Mouse (Mus musculus) hindbrain, embryonic 16.5 days (tissue): ENCODE data around the gene Hamp2. TPM values are rescaled to one million over a fixed set of nuclear protein-coding genes. Genes with fewer than 3 reads are reported as not detected.

Experiments
- ATAC-seq: fragments of 200-750 bp; cut with Nextera tagmentation; 2 replicates; pipeline ENCODE4 v1.8.0; 2017; ENCODE audit warnings: moderate TSS enrichment, moderate library complexity
- H3K27ac ChIP-seq: fragments of 300-500 bp; sonication (generic); 2 replicates; pipeline ENCODE4 v1.5.1; 2014; ENCODE audit warnings: low read depth, mild to moderate bottlenecking, control low read depth, low read length, moderate library complexity
- H3K27me3 ChIP-seq: fragments of 300-500 bp; sonication (generic); replicated peaks from 2 replicates; pipeline ENCODE4 v1.6.1; 2014; ENCODE audit warnings: low read length; ENCODE audit not compliant: control insufficient read depth, insufficient read depth
- H3K36me3 ChIP-seq: fragments of 300-500 bp; sonication (generic); 2 replicates; pipeline ENCODE4 v1.6.1; 2014; ENCODE audit warnings: mild to moderate bottlenecking, low read length, moderate library complexity, mixed read lengths; ENCODE audit not compliant: control insufficient read depth, insufficient read depth
- H3K4me1 ChIP-seq: fragments of 300-500 bp; sonication (generic); 2 replicates; pipeline ENCODE4 v1.6.1; 2014; ENCODE audit warnings: low read depth, low read length; ENCODE audit not compliant: control insufficient read depth, insufficient read depth
- H3K4me2 ChIP-seq: fragments of 300-500 bp; sonication (generic); 2 replicates; pipeline ENCODE4 v1.6.1; 2014; ENCODE audit warnings: mild to moderate bottlenecking, low read length, control low read depth, moderate library complexity
- H3K4me3 ChIP-seq: fragments of 300-500 bp; sonication (generic); 2 replicates; pipeline ENCODE4 v1.5.1; 2014; ENCODE audit warnings: mild to moderate bottlenecking, low read length, control low read depth, moderate library complexity
- H3K9ac ChIP-seq: fragments of 300-500 bp; sonication (generic); 2 replicates; pipeline ENCODE4 v1.6.1; 2014; ENCODE audit warnings: low read depth, mild to moderate bottlenecking, control low read depth, low read length, moderate library complexity
- H3K9me3 ChIP-seq: fragments of 300-500 bp; sonication (generic); 2 replicates; pipeline ENCODE4 v1.6.1; 2014; ENCODE audit warnings: mild to moderate bottlenecking, low read length, moderate library complexity; ENCODE audit not compliant: control insufficient read depth
- WGBS: fragments of 180-500 bp; shearing (Covaris S2); extraction: QIAGEN DNeasy Blood & Tissue Kit; methylation state at CpG from one replicate; pipeline ENCODE4 v1.1.7; 2014; 5-methylcytosine and 5-hydroxymethylcytosine counted together
- polyA plus RNA-seq: library from polyadenylated mRNA; unstranded; fragments of >200 nt; fragmentation: Nextera tagmentation; extraction: Ambion mirVana; gene quantifications from 2 replicates; pipeline ENCODE4 v1.2.1, GENCODE M21; 2015

Hamp2 gene
- polyA plus RNA-seq, 1 experiment from 2014 or later, result 0.44 TPM

GRCm38 (mm10) chr7:30965677-30966076 lies 41.2 kb upstream of the Hamp2 start:
- ATAC-seq, result no peak
- Histone ChIP-seq H3K9ac (no peak overlapping the region), H3K9me3 (no peaks in the 10 kb centered on the region), H3K4me3 (no peak overlapping the region), H3K27me3 (no peaks in the 10 kb centered on the region), H3K27ac (no peak overlapping the region), H3K36me3 (no peaks in the 10 kb centered on the region), H3K4me1 (no peaks in the 10 kb centered on the region), H3K4me2 (no peak overlapping the region)
- WGBS, result 56% methylated on average over 13 of the region's 14 CpGs

GRCm38 (mm10) chr7:30964366-30964765 lies 39.9 kb upstream of the Hamp2 start:
- Histone ChIP-seq H3K27ac (no peak overlapping the region), H3K4me2 (no peak overlapping the region), H3K9me3 (no peaks in the 10 kb centered on the region), H3K4me1 (no peaks in the 10 kb centered on the region), H3K9ac (no peak overlapping the region), H3K4me3 (no peak overlapping the region), H3K36me3 (no peaks in the 10 kb centered on the region), H3K27me3 (no peaks in the 10 kb centered on the region)
- ATAC-seq, result no peak
- WGBS, result 84% methylated on average over 7 of the region's 7 CpGs

- H3K27ac ChIP-seq, result no peak overlapping the region
- H3K4me1 ChIP-seq, result peaks cover 8% of the 10 kb centered on the region
- ATAC-seq, result no peak
- H3K4me2 ChIP-seq, result no peak overlapping the region
- WGBS, result 95% methylated on average over 5 of the region's 5 CpGs
- no peak overlapping the region for H3K4me3 ChIP-seq
- no peaks in the 10 kb centered on the region for H3K9me3 ChIP-seq
- no peaks in the 10 kb centered on the region for H3K27me3 ChIP-seq
- H3K9ac ChIP-seq, result no peak overlapping the region
- H3K36me3 ChIP-seq, result no peaks in the 10 kb centered on the region
Measured at GRCm38 (mm10) chr7:30962862-30963261, 38.4 kb upstream of the Hamp2 start.

- ATAC-seq, result no peak
- no peak overlapping the region for H3K4me2 ChIP-seq
- H3K36me3 ChIP-seq, result no peaks in the 10 kb centered on the region
- 90% methylated on average over 6 of the region's 6 CpGs for WGBS
- H3K27me3 ChIP-seq, result no peaks in the 10 kb centered on the region
- no peak overlapping the region for H3K27ac ChIP-seq
- no peak overlapping the region for H3K4me3 ChIP-seq
- H3K9ac ChIP-seq, result no peak overlapping the region
- peaks cover 18% of the 10 kb centered on the region for H3K4me1 ChIP-seq
- H3K9me3 ChIP-seq, result no peaks in the 10 kb centered on the region
Measured at GRCm38 (mm10) chr7:30959786-30960349, 35.4 kb upstream of the Hamp2 start.

- Histone ChIP-seq H3K9ac (no peak overlapping the region), H3K4me1 (peaks cover 18% of the 10 kb centered on the region), H3K4me2 (no peak overlapping the region), H3K27ac (no peak overlapping the region), H3K9me3 (no peaks in the 10 kb centered on the region), H3K27me3 (no peaks in the 10 kb centered on the region), H3K4me3 (no peak overlapping the region), H3K36me3 (peaks cover 4% of the 10 kb centered on the region)
- ATAC-seq, result no peak
- 95% methylated on average over 9 of the region's 9 CpGs for WGBS
Measured at GRCm38 (mm10) chr7:30958866-30959487, 34.5 kb upstream of the Hamp2 start.

GRCm38 (mm10) chr7:30958109-30958865 lies 33.8 kb upstream of the Hamp2 start:
- Histone ChIP-seq H3K9ac (peak overlapping the region; percentile 98), H3K27me3 (no peaks in the 10 kb centered on the region), H3K4me2 (peak overlapping the region; percentile 65), H3K4me1 (peaks cover 18% of the 10 kb centered on the region), H3K36me3 (peaks cover 11% of the 10 kb centered on the region), H3K4me3 (peak overlapping the region; percentile 87), H3K27ac (peak overlapping the region; percentile 99), H3K9me3 (no peaks in the 10 kb centered on the region)
- no peak for ATAC-seq
- 70% methylated on average over 28 of the region's 28 CpGs for WGBS

- Histone ChIP-seq H3K4me2 (peak overlapping the region; percentile 65), H3K9me3 (no peaks in the 10 kb centered on the region), H3K36me3 (peaks cover 18% of the 10 kb centered on the region), H3K27ac (peak overlapping the region; percentile 99), H3K4me3 (peak overlapping the region; percentile 87), H3K4me1 (peaks cover 18% of the 10 kb centered on the region), H3K9ac (peak overlapping the region; percentile 98), H3K27me3 (no peaks in the 10 kb centered on the region)
- ATAC-seq, result peak; percentile 76
- WGBS, result 0% methylated on average over 43 of the region's 43 CpGs
Measured at GRCm38 (mm10) chr7:30957367-30957783, 32.9 kb upstream of the Hamp2 start.

GRCm38 (mm10) chr7:30956756-30957366 lies 32.4 kb upstream of the Hamp2 start, which contains the start of gene Usf2:
Gene Usf2, minus strand, starts transcription at chr7:30956803.
- peak within 1 kb of the TSS; percentile 98 for H3K9ac ChIP-seq
- ATAC-seq, result peak; percentile 58
- H3K4me2 ChIP-seq, result peak within 1 kb of the TSS; percentile 65

GRCm38 (mm10) chr7:30956357-30956751 lies 31.9 kb upstream of the Hamp2 start:
- Histone ChIP-seq H3K36me3 (peaks cover 21% of the 10 kb centered on the region), H3K27ac (peak overlapping the region; percentile 99), H3K9ac (peak overlapping the region; percentile 98), H3K4me1 (peaks cover 18% of the 10 kb centered on the region), H3K27me3 (no peaks in the 10 kb centered on the region), H3K4me3 (peak overlapping the region; percentile 87), H3K4me2 (peak overlapping the region; percentile 65), H3K9me3 (no peaks in the 10 kb centered on the region)
- 0% methylated on average over 20 of the region's 49 CpGs for WGBS
- peak; percentile 35 for ATAC-seq

More at GRCm38 (mm10) chr7:30956756-30957366, 32.4 kb upstream of the Hamp2 start, which contains the start of gene Usf2:
- under 1% methylated on average over 28 of the region's 82 CpGs for WGBS
- H3K4me3 ChIP-seq, result peak within 1 kb of the TSS; percentile 87
- no peaks in the 10 kb centered on the region for H3K27me3 ChIP-seq
- no peaks in the 10 kb centered on the region for H3K9me3 ChIP-seq
- H3K36me3 ChIP-seq, result peaks cover 21% of the 10 kb centered on the region
- peak within 1 kb of the TSS; percentile 99 for H3K27ac ChIP-seq
- peaks cover 18% of the 10 kb centered on the region for H3K4me1 ChIP-seq
